Mouse (Mus musculus) liver, adult 2 months (tissue): Measurements from ENCODE around the gene Ndufa6.

Experiments used
- CTCF ChIP-seq: fragments of 200-500 bp; IDR thresholded peaks from 2 replicates; pipeline ENCODE4 v1.5.1; 2011; ENCODE audit warnings: low read depth, low read length, control low read depth
- POLR2A ChIP-seq: fragments of 200-500 bp; IDR thresholded peaks from 2 replicates; pipeline ENCODE4 v1.6.1; 2011; ENCODE audit warnings: low read length, control low read depth; ENCODE audit not compliant: insufficient read depth; ENCODE audit errors: extremely low read depth

DNA sequence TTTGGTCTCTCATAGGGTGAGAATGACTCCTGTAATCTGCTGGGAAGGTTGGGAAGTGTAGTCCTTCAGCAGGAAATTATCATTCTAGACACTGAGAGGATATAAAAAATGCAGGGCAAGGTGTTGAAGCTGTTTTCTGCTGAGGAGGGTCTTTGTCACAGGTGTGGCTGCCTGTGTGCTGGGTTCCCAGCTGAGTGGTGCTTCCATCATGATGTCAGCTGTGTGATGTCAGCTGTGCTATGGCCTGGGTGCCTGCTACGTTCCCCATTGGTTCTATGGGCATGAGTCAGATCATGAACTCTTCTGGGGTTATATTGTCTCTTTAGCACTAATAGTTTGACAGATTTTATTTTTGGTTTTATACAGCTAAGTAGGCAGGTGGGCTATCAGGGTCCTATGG lies 14.7 kb upstream of the Ndufa6 start:
- TF ChIP-seq CTCF (no peak), POLR2A (no peak)
